Mouse (Mus musculus) natural killer cell, adult 2 months (primary cell): ENCODE measurements around the gene Acap2.
A peak's percentile ranks its signal among the peaks of the same experiment; 100 is the strongest.

Experiments used
- DNase-seq, 2 experiments: peaks; one replicate each; pipeline ENCODE4 v3.0.0; 2022; ENCODE audit warnings: low spot score in 2 of 2

Acap2 gene

DNA sequence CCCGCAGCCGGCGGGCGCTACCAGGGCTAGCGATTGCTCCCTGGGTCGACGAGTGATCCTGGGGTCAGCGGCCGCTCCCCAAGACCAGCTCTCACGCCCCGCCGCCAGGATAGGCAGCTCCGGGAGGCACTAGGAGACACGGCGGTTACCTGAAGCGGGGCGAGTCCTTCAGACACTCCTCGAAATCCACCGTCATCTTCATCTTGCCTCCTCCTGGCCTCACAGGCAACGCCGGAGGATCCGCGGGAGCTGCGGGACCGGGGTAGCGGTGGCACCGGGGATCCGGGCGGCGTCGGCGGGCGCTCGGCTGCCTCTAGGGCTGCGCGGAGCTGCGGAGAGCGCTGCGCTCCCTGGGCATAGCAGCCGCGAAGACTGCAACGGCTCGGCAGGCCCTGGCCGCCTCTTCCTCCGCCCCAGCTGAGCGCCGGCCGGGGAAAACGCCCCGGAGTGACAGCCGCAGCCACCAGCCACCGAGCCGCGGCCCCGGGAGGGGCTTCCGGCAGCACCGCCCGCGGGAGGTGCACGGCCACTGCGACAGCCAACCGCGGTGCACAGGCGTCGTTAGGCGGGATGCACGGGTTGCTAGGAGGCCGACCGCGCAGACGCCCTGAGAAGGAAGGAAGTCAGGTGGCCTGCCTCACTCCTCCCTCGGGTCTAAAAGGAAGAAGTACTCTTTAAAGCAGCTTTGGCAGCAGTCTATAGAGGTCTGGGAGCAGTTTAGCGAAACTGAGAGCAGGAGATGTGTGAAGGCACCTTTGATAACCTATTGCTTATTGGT, at the start of gene Acap2:
TSS of gene Acap2 (minus strand) at position 456 of the 778 bp plus-strand sequence.
- DNase-seq, result peak; percentile 96 to 97

- DNase-seq, result no peak
Measured at GRCm38 (mm10) chr16:31249401-31249800, 48.4 kb upstream of the Acap2 start.

GRCm38 (mm10) chr16:31248717-31249116, 47.7 kb upstream of the Acap2 start:
- DNase-seq, result no peak

GRCm38 (mm10) chr16:31247442-31247841, 46.4 kb upstream of the Acap2 start:
- no peak for DNase-seq

DNA sequence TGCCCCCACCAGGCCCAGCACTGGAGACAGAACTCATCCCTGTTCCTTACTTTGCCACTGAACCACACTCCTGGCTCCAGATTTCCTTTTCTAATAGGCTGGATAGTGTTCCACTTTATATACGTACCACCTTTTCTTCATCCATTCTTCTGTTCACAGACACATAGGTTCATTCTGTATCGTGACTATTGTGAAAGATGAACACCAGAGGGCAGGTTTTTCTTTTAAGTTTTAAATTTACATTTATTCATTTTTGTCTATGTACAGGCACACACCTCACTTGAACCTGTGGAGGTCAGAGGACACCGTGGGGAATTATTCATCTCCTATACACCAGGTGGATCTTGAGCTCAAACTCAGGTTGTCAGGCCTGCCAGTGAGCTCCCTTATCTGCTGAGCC, 43.0 kb upstream of the Acap2 start:
- no peak for DNase-seq

GRCm38 (mm10) chr16:31241433-31241832, 40.4 kb upstream of the Acap2 start:
- DNase-seq, result no peak

DNA sequence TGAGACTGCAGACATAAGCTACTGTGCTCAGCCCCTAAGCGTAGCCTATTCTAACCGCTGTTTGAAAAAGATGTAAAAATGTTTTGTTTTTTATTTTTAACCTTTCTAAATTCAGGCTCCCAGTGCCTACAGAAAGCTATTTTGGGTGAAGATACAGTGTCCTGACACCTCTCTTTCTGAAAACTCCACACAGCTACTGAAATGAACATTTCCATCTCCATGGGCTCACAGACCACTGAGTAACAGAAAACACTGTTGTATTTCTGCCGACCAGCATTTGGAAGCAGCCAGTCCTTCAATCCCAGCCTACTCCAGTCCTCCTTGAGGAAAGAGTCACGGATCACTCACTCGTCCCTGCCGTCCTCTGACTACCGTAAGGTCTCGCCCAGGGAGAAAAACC, 39.5 kb upstream of the Acap2 start:
- DNase-seq, result no peak

- DNase-seq, result no peak
Measured at GRCm38 (mm10) chr16:31238281-31238680, 37.2 kb upstream of the Acap2 start.

DNA sequence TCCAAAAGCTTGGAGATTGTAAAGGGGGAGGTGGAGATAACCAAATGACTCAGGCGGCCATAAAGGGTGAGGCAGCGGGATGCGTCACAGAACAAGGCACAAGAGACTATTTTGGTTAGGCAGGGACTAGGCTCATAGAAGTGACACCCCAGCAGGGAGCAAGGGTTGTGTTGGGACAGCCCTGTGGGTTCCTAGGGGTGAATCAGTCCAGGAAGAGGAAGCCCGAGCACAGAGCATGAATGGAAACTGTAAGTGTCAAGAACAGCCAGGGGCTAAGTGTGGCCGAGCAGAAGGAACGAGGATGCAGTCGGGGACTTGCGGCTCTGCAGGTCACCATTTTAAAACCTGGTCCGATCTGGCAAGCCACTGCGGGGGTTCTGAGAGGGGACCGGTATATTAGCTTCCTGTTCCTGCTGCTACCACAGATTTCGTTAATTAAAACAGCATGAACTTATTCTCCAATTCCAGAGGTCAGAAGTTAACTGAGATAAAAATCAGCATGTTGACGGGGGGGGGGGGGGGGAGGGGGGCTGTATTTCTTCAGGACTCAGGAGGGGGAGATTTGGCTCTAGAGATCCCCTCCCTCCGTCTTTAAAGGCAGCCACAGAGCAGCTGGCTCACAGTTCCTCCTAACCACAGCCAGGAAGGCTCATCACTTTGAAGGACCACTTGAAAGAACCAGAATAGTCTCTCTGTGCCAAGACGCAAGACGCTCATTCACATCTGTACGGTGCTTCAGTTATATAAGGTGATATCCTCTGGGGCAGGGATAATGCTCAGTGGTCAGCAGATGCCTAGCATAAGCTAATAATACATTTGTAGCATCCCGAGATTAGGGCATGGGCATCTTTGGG, 34.6 kb upstream of the Acap2 start:
- DNase-seq, result peak; percentile 36 to 37

GRCm38 (mm10) chr16:31234808-31235456, 33.9 kb upstream of the Acap2 start:
- DNase-seq, result no peak

GRCm38 (mm10) chr16:31234356-31234755, 33.3 kb upstream of the Acap2 start:
- no peak for DNase-seq

- DNase-seq, result peak; percentile 84
Measured at GRCm38 (mm10) chr16:31233541-31234339, 32.7 kb upstream of the Acap2 start.

DNA sequence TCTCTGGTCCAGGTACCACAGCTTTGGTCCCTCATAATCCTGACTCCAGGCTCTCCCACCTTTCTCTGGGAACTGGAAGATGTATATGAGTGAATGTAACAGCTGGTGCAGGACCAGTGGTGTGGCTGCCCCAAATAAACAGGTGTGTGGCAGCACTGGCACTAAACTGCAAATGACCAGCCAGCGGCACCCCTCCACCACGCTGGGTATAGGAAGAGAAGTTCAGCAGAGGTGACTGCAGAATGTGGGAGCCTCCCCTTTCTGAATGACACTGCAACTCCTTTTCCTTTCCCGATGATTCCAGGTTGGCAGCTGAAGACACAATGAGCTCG, 32.1 kb upstream of the Acap2 start:
- DNase-seq, result no peak

DNA sequence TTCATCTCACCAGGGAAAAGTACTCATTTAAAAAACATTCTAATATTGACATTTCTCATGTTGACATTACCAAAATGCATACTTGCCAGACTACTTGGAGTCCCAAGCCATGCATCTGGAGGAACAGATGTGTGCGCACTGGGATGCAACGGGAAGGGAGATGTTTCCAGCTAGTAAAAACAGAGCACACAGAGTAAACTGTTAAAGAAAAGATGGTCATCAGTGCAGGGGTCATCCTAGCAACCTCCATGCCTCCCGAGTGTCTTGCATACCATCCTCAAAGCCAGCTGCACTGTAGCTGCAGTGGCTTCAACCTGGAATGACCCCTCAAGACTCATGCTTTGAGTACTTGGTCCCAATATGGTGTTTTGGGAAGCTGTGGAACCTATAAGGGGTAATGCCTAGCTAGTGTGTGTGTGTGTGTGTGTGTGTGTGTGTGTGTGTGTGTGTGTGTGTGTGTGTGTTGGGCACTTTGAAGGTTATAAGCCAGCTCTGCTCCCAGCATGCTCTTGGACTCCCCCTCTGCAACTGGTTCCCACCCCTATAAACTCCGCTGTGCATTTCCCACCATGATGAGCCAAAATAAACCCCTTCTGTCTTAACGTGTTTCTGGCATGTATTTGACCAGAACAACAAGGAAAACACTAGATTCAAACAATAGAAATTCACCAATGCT, 31.6 kb upstream of the Acap2 start:
- no peak for DNase-seq

- no peak for DNase-seq
Measured at GRCm38 (mm10) chr16:31231591-31231990, 30.5 kb upstream of the Acap2 start.

GRCm38 (mm10) chr16:31227746-31228145, 26.7 kb upstream of the Acap2 start:
- no peak for DNase-seq

GRCm38 (mm10) chr16:31215271-31215670, 14.2 kb upstream of the Acap2 start:
- no peak for DNase-seq

- DNase-seq, result no peak
Measured at GRCm38 (mm10) chr16:31213463-31213862, 12.4 kb upstream of the Acap2 start.

- DNase-seq, result no peak
Measured at GRCm38 (mm10) chr16:31211503-31211902, 10.5 kb upstream of the Acap2 start.

DNA sequence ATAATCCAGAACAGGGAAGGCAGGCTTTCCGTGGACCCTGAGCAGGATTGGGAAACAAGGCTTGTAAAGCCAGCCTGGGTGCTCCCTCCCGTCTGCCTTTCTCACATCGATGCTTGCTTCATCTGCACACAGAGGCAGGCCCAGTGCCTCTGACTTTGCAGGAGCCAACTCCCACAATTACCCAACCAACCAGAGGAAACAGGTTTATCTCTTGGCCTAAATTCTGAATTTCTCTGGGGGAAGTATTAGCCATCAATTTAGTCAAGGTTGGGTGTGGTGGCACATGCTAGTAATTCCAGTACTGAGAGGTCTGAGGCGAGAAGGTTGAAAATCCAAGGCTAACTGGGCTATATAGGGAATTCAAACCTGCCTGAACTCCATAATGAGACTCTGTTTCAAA, 9.4 kb upstream of the Acap2 start:
- no peak for DNase-seq

- DNase-seq, result peak in 1 of 2 experiments; percentile 17
Measured at GRCm38 (mm10) chr16:31209911-31210310, 8.9 kb upstream of the Acap2 start.
